8 mouse cellular contexts compared by ENCODE assay signal in genomic region chr9:109892651-109893250, GRCm38 (mm10). TPM values are rescaled to one million over a fixed set of nuclear protein-coding genes. Genes with fewer than 3 reads are reported as not detected.
DNase-seq lines count a peak whose midpoint lies in the region; TF ChIP-seq lines count a peak whose summit lies in the region.

No protein-coding gene starts in this region.

- peak; percentile 84 for TF ChIP-seq CTCF in ES-Bruce4 (IDR thresholded peaks at IDR 0.05; ENCODE audit: low read depth, low read length)
- peak; percentile 93 for TF ChIP-seq CTCF in lung, adult 2 months (IDR thresholded peaks at IDR 0.05; ENCODE audit: insufficient read depth, low read length)

- DNase-seq in adrenal gland, adult (ENCODE audit: inconsistent age in 2 of 2, low spot score in 1 of 2) = peak; percentile 77 to 91
- peak; percentile 66 to 80 for DNase-seq in cerebellum, postnatal 4 days (ENCODE audit: low spot score in 2 of 2)
- DNase-seq in gastrocnemius, adult 8-10 months (ENCODE audit: low spot score in 2 of 2) = peak; percentile 73 to 77
- peak; percentile 81 to 93 for DNase-seq in kidney, postnatal 36 days
- DNase-seq in lung, adult 2 months = peak; percentile 71
- peak; percentile 68 to 82 for DNase-seq in right cerebral cortex, postnatal 10 days (ENCODE audit: low spot score in 2 of 2)
- DNase-seq in urinary bladder, postnatal 4 days (ENCODE audit: low spot score in 2 of 2) = peak; percentile 61 to 83

- peaks cover 62% of the 10 kb centered on the region for H3K36me3 ChIP-seq in ES-Bruce4 (ENCODE audit: control insufficient read depth, insufficient read depth, low read length, poor library complexity, severe bottlenecking)

- no peak overlapping the region for H3K4me3 ChIP-seq in ES-Bruce4 (ENCODE audit: low read depth, low read length)
- no peak overlapping the region for H3K4me3 ChIP-seq in lung, adult 2 months (replicated peaks; ENCODE audit: extremely low read depth, low read depth, low read length)

- H3K27ac ChIP-seq in ES-Bruce4 (ENCODE audit: insufficient read depth, low read length) = no peak overlapping the region

- H3K4me1 ChIP-seq in ES-Bruce4 (ENCODE audit: control insufficient read depth, insufficient read depth, low read length) = peaks cover 5% of the 10 kb centered on the region
- no peaks in the 10 kb centered on the region; the same call in 1 of the 2 replicates for H3K4me1 ChIP-seq in lung, adult 2 months (ENCODE audit: control insufficient read depth, insufficient read depth, low read length)

- no peaks in the 10 kb centered on the region for H3K9me3 ChIP-seq in ES-Bruce4 (replicated peaks; ENCODE audit: control insufficient read depth, insufficient read depth, low read length, poor library complexity, severe bottlenecking)

- H3K27me3 ChIP-seq in ES-Bruce4 (ENCODE audit: control insufficient read depth, insufficient read depth, low read length, poor library complexity, severe bottlenecking) = no peaks in the 10 kb centered on the region

- no peak for TF ChIP-seq EP300 in ES-Bruce4 (IDR thresholded peaks at IDR 0.05; ENCODE audit: insufficient read depth, low read depth, low read length)

- TF ChIP-seq POLR2A in ES-Bruce4 (IDR thresholded peaks at IDR 0.05; ENCODE audit: insufficient read depth, low read length) = no peak
- no peak for TF ChIP-seq POLR2A in lung, adult 2 months (IDR thresholded peaks at IDR 0.05; ENCODE audit: borderline replicate concordance, extremely low read depth, low read depth, low read length)

- WGBS in lung, adult 2 months = 54% methylated on average over 5 of the region's 5 CpGs

- H3K9ac ChIP-seq in ES-Bruce4 (ENCODE audit: low read depth, poor library complexity, severe bottlenecking) = no peak overlapping the region

RNA-seq across cellular contexts. Expression of gene Cdc25a, which starts 17.4 kb away (rescaled TPM):
- 74.3 and 75.6 TPM in 2 replicates for polyA plus RNA-seq in ES-Bruce4 (2011; ENCODE audit: insufficient read depth, insufficient read length, low read depth, missing spikeins)
- total RNA-seq in gastrocnemius, adult 8-10 months (2022) = 1 to 10 TPM; 4.1 to 5.7 (median 4.6) TPM
- polyA plus RNA-seq in lung, adult 2 months (2012; rRNA removed) = 3.3 and 3.7 TPM in 2 replicates

RNA-seq across cellular contexts. Expression of gene Map4, which starts 38.5 kb away (rescaled TPM):
- polyA plus RNA-seq in ES-Bruce4 (2011; ENCODE audit: insufficient read depth, insufficient read length, low read depth, missing spikeins) = 161 and 185 TPM in 2 replicates
- total RNA-seq in gastrocnemius, adult 8-10 months (2022) = 100 to 1,000 TPM; 475 to 623 (median 599) TPM
- polyA plus RNA-seq in lung, adult 2 months (2012; rRNA removed) = 253 and 275 TPM in 2 replicates

RNA-seq across cellular contexts. Expression of gene Camp, which starts 43.3 kb away (rescaled TPM):
- not detected in 2 replicates for polyA plus RNA-seq in ES-Bruce4 (2011; ENCODE audit: insufficient read depth, insufficient read length, low read depth, missing spikeins)
- not detected for total RNA-seq in gastrocnemius, adult 8-10 months (2022)
- 0.17 and 3.1 TPM in 2 replicates for polyA plus RNA-seq in lung, adult 2 months (2012; rRNA removed)

Comparison
In these comparisons a context has a peak if more than half of its experiments do, and no peak if none do; other contexts are left out.
1. RNA of gene Cdc25a, which starts 17.4 kb away (polyA plus RNA-seq): 74.3 to 75.6 TPM in ES-Bruce4; 3.3 to 3.7 TPM in lung, adult 2 months; every median in the first group is over 10 times any median in the second.
2. Peak in every context shown above with its lines, with median percentiles within 50 percentile points of each other: DNase-seq.